ENCODE assay signal across 8 mouse cellular contexts in genomic region chr13:73970545-73971448, GRCm38 (mm10). TPM values are rescaled to one million over a fixed set of nuclear protein-coding genes. Genes with fewer than 3 reads are reported as not detected.
DNase-seq lines count a peak whose midpoint lies in the region; ATAC-seq lines count a peak whose summit lies in the region.

No protein-coding gene starts in this region.

- 46% methylated on average over 12 of the region's 12 CpGs for WGBS in hindbrain, embryonic 12.5 days

- no peaks in the 10 kb centered on the region for H3K9me3 ChIP-seq in hindbrain, embryonic 12.5 days (replicated peaks)

- H3K9ac ChIP-seq in hindbrain, embryonic 12.5 days, result no peak overlapping the region

- H3K27ac ChIP-seq in hindbrain, embryonic 12.5 days, result no peak overlapping the region

- no peaks in the 10 kb centered on the region for H3K27me3 ChIP-seq in hindbrain, embryonic 12.5 days

- DNase-seq in WW6 (ENCODE audit: low read depth, low spot score), result peak; percentile 50
- DNase-seq in cerebellum, adult 9-10 months, result peak; percentile 73
- peak; percentile 20 to 42 for DNase-seq in frontal cortex, postnatal 14 days (ENCODE audit: low spot score in 2 of 2)
- DNase-seq in layer of hippocampus, adult 9-10 months (ENCODE audit: low spot score), result peak; percentile 67
- DNase-seq in lung, postnatal 10 days, result peak; percentile 95
- DNase-seq in retina, embryonic 14.5 days (ENCODE audit: low spot score), result peak; percentile 83
- DNase-seq in yolk sac, embryonic 10.5 days (ENCODE audit: low spot score), result peak; percentile 50

- no peak overlapping the region for H3K4me3 ChIP-seq in hindbrain, embryonic 12.5 days

- no peaks in the 10 kb centered on the region for H3K4me1 ChIP-seq in hindbrain, embryonic 12.5 days

- H3K36me3 ChIP-seq in hindbrain, embryonic 12.5 days, result no peaks in the 10 kb centered on the region

- no peak overlapping the region for H3K4me2 ChIP-seq in hindbrain, embryonic 12.5 days (replicated peaks)

- peak; percentile 80 for ATAC-seq in hindbrain, embryonic 12.5 days (ENCODE audit: low FRiP score)

RNA-seq across cellular contexts. Expression of gene Zdhhc11, which starts 7.1 kb away (rescaled TPM):
- polyA plus RNA-seq in hindbrain, embryonic 12.5 days (2016; fragmentation: Nextera tagmentation; extraction: Ambion mirVana), result not detected in 2 replicates

RNA-seq across cellular contexts. Expression of gene Brd9, which starts 33.2 kb away (rescaled TPM):
- polyA plus RNA-seq in hindbrain, embryonic 12.5 days (2016; fragmentation: Nextera tagmentation; extraction: Ambion mirVana), result 83.8 and 88.4 TPM in 2 replicates

RNA-seq across cellular contexts. Expression of gene Trip13, which starts 33.2 kb away (rescaled TPM):
- 30.7 and 32.3 TPM in 2 replicates for polyA plus RNA-seq in hindbrain, embryonic 12.5 days (2016; fragmentation: Nextera tagmentation; extraction: Ambion mirVana)

RNA-seq across cellular contexts. Expression of gene Tppp, which starts 38.4 kb away (rescaled TPM):
- 6.0 TPM in 2 replicates for polyA plus RNA-seq in hindbrain, embryonic 12.5 days (2016; fragmentation: Nextera tagmentation; extraction: Ambion mirVana)

Comparison
In these comparisons a context has a peak if more than half of its experiments do, and no peak if none do; other contexts are left out.
1. DNase-seq: peak in every context shown above with its lines; median percentile 95 in lung, postnatal 10 days; 83 in retina, embryonic 14.5 days; 73 in cerebellum, adult 9-10 months; 67 in layer of hippocampus, adult 9-10 months; 50 in WW6; 50 in yolk sac, embryonic 10.5 days; 31 in frontal cortex, postnatal 14 days.